Mouse (Mus musculus) brain, embryonic 18.5 days (tissue): Measurements from ENCODE around the gene Egfem1.
A peak's percentile ranks its signal among the peaks of the same experiment; 100 is the strongest.

Experiments used
- DNase-seq: peaks from one replicate; pipeline ENCODE4 v3.0.0-alpha.2; 2012; ENCODE audit warnings: low read depth, low spot score

Gene Egfem1

GRCm38 (mm10) chr3:29134509-29134908 is 52.7 kb downstream of the Egfem1 start:
- no peak for DNase-seq

GRCm38 (mm10) chr3:29135176-29136064 is 53.6 kb downstream of the Egfem1 start:
- DNase-seq: no peak

- DNase-seq: no peak
These were observed 54.5 kb downstream of the Egfem1 start for GRCm38 (mm10) chr3:29136065-29136955.

GRCm38 (mm10) chr3:29168401-29168800 is 86.6 kb downstream of the Egfem1 start:
- DNase-seq: no peak

- DNase-seq: no peak
These were observed 87.2 kb downstream of the Egfem1 start for GRCm38 (mm10) chr3:29169003-29169402.

- no peak for DNase-seq
These were observed 95.2 kb downstream of the Egfem1 start for GRCm38 (mm10) chr3:29176991-29177390.

GRCm38 (mm10) chr3:29182988-29183387 is 101.2 kb downstream of the Egfem1 start:
- no peak for DNase-seq

- no peak for DNase-seq
These were observed 101.9 kb downstream of the Egfem1 start for GRCm38 (mm10) chr3:29183615-29184198.

- DNase-seq: no peak
These were observed 102.8 kb downstream of the Egfem1 start for GRCm38 (mm10) chr3:29184486-29185241.

GRCm38 (mm10) chr3:29190263-29190662 is 108.4 kb downstream of the Egfem1 start:
- DNase-seq: no peak

GRCm38 (mm10) chr3:29197727-29198512 is 116.1 kb downstream of the Egfem1 start:
- DNase-seq: no peak

- DNase-seq: peak; percentile 34
These were observed 118.8 kb downstream of the Egfem1 start for GRCm38 (mm10) chr3:29200601-29201000.

- DNase-seq: no peak
These were observed 120.7 kb downstream of the Egfem1 start for GRCm38 (mm10) chr3:29202536-29202935.

GRCm38 (mm10) chr3:29222414-29222813 is 140.6 kb downstream of the Egfem1 start:
- no peak for DNase-seq

- no peak for DNase-seq
These were observed 147.9 kb downstream of the Egfem1 start for GRCm38 (mm10) chr3:29229712-29230111.

- DNase-seq: no peak
These were observed 153.7 kb downstream of the Egfem1 start for GRCm38 (mm10) chr3:29235477-29235876.

GRCm38 (mm10) chr3:29236517-29236916 is 154.7 kb downstream of the Egfem1 start:
- no peak for DNase-seq

- no peak for DNase-seq
These were observed 161.8 kb downstream of the Egfem1 start for GRCm38 (mm10) chr3:29243600-29243999.

- no peak for DNase-seq
These were observed 209.8 kb downstream of the Egfem1 start for GRCm38 (mm10) chr3:29291633-29292032.

GRCm38 (mm10) chr3:29292251-29292650 is 210.4 kb downstream of the Egfem1 start:
- no peak for DNase-seq
